23 mouse cellular contexts compared by ENCODE assay signal in genomic region chr19:12812644-12813364, GRCm38 (mm10). TPM values are rescaled to one million over a fixed set of nuclear protein-coding genes. Genes with fewer than 3 reads are reported as not detected.
"Had no signal": no experiment of that assay in that cellular context is flagged by ENCODE, and none has a peak within 500 bp of the region (broad histone marks: within the 10 kb centered on the region; RNA-seq: fewer than 3 reads in every experiment).

No protein-coding gene starts in this region.

- H3K4me3 ChIP-seq: layer of hippocampus, adult 2 months; limb, embryonic 13.5 days; liver, embryonic 15.5 days; lung, embryonic 15.5 days; midbrain, embryonic 10.5 days; myocyte; neural tube, embryonic 15.5 days had no signal

- H3K9ac ChIP-seq: limb, embryonic 13.5 days; liver, embryonic 15.5 days; lung, embryonic 15.5 days; neural tube, embryonic 15.5 days had no signal

- DNase-seq: kidney, adult 9 months; kidney, postnatal 10 days; kidney, postnatal 4 days; left cerebral cortex, postnatal 4 days; lung, postnatal 14 days; midbrain, embryonic 14.5 days; right cerebral cortex, adult 18-20 months; right cerebral cortex, postnatal 25 days; thymus, postnatal 25 days had no signal

- ATAC-seq: intestine, postnatal 0 days had no signal

- H3K27me3 ChIP-seq: limb, embryonic 13.5 days; liver, embryonic 15.5 days; lung, embryonic 15.5 days; neural tube, embryonic 15.5 days had no signal

- H3K4me2 ChIP-seq: limb, embryonic 13.5 days; liver, embryonic 15.5 days; lung, embryonic 15.5 days; neural tube, embryonic 15.5 days had no signal

- H3K9me3 ChIP-seq: limb, embryonic 13.5 days; liver, embryonic 15.5 days; lung, embryonic 15.5 days; midbrain, embryonic 10.5 days; neural tube, embryonic 15.5 days had no signal

- H3K36me3 ChIP-seq: limb, embryonic 13.5 days; liver, embryonic 15.5 days; lung, embryonic 15.5 days; midbrain, embryonic 10.5 days; neural tube, embryonic 15.5 days had no signal

- H3K4me1 ChIP-seq: limb, embryonic 13.5 days; liver, embryonic 15.5 days; lung, embryonic 15.5 days; midbrain, embryonic 10.5 days; neural tube, embryonic 15.5 days had no signal

- H3K27ac ChIP-seq: layer of hippocampus, adult 2 months; limb, embryonic 13.5 days; liver, embryonic 15.5 days; lung, embryonic 15.5 days; midbrain, embryonic 10.5 days; neural tube, embryonic 15.5 days had no signal

RNA-seq across cellular contexts. Expression of gene Gm5244, which starts 33.7 kb away (rescaled TPM):
- total RNA-seq: layer of hippocampus, adult 2 months; layer of hippocampus, postnatal 10 days; left cerebral cortex, adult 18-20 months; left cerebral cortex, postnatal 10 days; left cerebral cortex, postnatal 4 days had no signal
- polyA plus RNA-seq: intestine, postnatal 0 days; limb, embryonic 13.5 days; liver, embryonic 15.5 days; lung, embryonic 15.5 days; midbrain, embryonic 10.5 days; midbrain, embryonic 14.5 days; myocyte; neural tube, embryonic 11.5 days; neural tube, embryonic 15.5 days; small intestine, adult 2 months; stomach, embryonic 16.5 days had no signal

RNA-seq across cellular contexts. Expression of gene Olfr1444, which starts 44.3 kb away (rescaled TPM):
- total RNA-seq: layer of hippocampus, adult 2 months; layer of hippocampus, postnatal 10 days; left cerebral cortex, adult 18-20 months; left cerebral cortex, postnatal 10 days; left cerebral cortex, postnatal 4 days had no signal
- polyA plus RNA-seq: intestine, postnatal 0 days; limb, embryonic 13.5 days; liver, embryonic 15.5 days; lung, embryonic 15.5 days; midbrain, embryonic 10.5 days; midbrain, embryonic 14.5 days; myocyte; neural tube, embryonic 11.5 days; neural tube, embryonic 15.5 days; small intestine, adult 2 months; stomach, embryonic 16.5 days had no signal

RNA-seq across cellular contexts. Expression of gene Cntf, which starts 47.4 kb away (rescaled TPM):
- polyA plus RNA-seq: midbrain, embryonic 14.5 days; small intestine, adult 2 months had no signal
